Mouse (Mus musculus) neural tube, embryonic 10.5 days (tissue): ENCODE measurements around the gene Wdr59.

Experiments
- DNase-seq: peaks from one replicate; pipeline ENCODE4 v3.0.0-alpha.2; 2017; ENCODE audit warnings: low spot score; ENCODE audit errors: extremely low spot score

Gene Wdr59

DNA sequence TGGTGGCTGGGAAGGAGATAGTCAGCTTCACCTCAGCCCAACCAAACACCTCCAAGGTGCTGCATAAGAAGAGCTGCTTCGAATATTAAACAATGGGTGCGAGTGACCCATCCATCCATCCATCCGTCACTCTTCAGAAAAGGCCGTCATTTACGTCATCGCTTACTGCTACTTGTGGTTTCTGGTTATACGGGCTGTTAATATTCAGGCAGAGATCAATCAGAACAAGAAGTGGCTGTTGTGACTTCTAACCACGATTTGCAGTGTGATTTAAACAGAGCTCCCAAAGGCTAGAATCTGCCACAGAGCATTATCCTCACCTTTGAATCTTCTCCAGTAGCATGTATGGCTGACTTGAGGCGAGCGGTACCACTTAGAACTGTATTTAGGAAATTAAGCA, 104.7 kb downstream of the Wdr59 start:
- DNase-seq = no peak

DNA sequence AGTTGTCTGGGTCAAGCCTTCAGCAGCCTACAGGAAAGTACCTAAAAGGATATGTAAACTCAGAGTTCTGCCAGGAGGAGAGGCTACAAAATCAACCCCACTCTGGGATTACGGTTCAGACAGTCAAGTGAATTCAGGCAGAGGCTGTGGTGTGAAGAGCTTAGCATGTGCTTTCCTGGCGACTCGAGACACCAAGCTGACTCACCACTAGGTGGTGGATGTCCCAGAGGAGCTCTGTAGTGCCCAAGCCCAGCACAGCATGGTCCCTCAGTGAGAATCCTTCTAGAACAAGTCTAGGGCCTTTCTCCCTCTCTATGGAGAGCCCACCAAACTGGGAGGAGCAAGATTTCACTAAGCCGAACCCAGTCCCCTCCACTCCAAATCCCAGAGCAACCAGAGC, 118.5 kb downstream of the Wdr59 start:
- no peak for DNase-seq
